Mouse (Mus musculus) olfactory bulb, adult 2 months (tissue): Measurements from ENCODE around the gene Fbrsl1.

Experiments used
- CTCF ChIP-seq: fragments of 200-500 bp; IDR thresholded peaks from 2 replicates; pipeline ENCODE4 v1.5.1; 2012; ENCODE audit warnings: low read depth, mild to moderate bottlenecking, low read length, moderate library complexity; ENCODE audit not compliant: insufficient read depth
- POLR2A ChIP-seq: fragments of 200-500 bp; IDR thresholded peaks from 2 replicates; pipeline ENCODE4 v1.6.1; 2012; ENCODE audit warnings: mild to moderate bottlenecking, low read depth, low read length, moderate library complexity; ENCODE audit not compliant: insufficient read depth

DNA sequence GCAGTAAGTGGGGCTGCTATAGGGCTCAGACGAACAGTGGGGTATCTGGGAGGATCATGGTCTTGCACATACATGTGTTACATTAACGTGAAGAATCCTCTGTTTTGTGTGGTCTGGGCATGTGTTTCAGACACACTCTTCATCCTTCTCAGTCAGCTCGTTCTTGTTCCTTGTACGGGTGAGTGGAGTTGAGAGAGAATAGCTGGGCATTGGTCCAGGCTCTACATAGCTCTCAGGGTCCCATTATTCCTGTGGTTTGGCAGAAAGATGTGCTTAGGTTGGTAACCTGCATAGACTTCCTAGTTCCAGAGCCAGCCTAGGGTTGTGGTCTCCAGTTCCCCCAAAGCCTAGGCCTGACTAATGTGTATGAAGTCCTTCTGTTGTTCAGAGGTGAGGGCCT, 46.1 kb upstream of the Fbrsl1 start:
- TF ChIP-seq POLR2A = no peak
- no peak for TF ChIP-seq CTCF
